Mouse (Mus musculus): Measurements from ENCODE around the gene Cd24a. TPM values are rescaled to one million over a fixed set of nuclear protein-coding genes. Genes with fewer than 3 reads are reported as not detected.

The Cd24a gene
- polyA plus RNA-seq, 1 experiment = 31.2 TPM

DNA sequence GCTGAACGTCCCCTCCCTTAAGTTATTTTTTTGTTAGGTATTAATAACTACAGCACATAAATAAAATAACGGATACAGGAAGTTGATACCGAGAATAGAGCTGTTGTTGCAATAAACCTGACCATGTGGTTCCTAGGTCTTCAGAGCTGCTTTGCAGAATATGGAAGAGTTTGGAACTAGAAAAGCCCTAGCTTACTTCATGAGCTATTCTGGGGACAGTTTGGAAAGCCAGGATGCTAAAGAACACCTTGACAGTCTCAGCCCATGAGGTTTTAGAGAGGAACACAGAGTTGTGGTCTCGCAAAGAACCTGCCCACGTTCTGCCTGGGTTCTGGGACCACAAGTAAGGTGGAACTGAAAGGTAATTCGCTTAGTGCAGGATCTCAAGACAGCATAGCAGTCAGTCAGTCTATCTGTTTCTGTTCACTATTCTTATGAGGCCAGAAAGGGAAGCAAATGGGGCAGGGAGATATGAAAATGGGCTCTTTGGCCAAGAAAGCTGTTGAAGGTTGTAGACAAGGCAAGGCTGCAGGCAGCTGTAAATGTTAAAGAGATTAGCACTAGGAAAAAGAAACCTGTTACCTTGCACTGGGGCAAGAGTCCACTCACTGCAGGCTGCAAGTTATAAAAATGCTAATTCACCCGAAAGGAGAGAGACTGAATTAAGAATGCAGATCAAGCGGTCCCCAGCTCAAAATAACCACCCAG, 10.5 kb downstream of the Cd24a start:
- Histone ChIP-seq H3K4me2 (ENCODE audit: low read depth) (no peak overlapping the region), H3ac (ENCODE audit: control insufficient read depth, insufficient read length) (no peak overlapping the region), H3K4me3 (no peak overlapping the region), H3K36me3 (ENCODE audit: control insufficient read depth, insufficient read depth) (no peaks in the 10 kb centered on the region), H3K79me2 (ENCODE audit: control insufficient read depth, insufficient read depth) (no peaks in the 10 kb centered on the region), H3K27me3 (ENCODE audit: control insufficient read depth, insufficient read depth, insufficient read length) (no peaks in the 10 kb centered on the region)
- no peak for TF ChIP-seq TCF12 (IDR thresholded peaks at IDR 0.05; ENCODE audit: insufficient read depth, poor library complexity, severe bottlenecking)
- no peak for TF ChIP-seq SRF (IDR thresholded peaks at IDR 0.05; ENCODE audit: control insufficient read depth, insufficient read length, low read depth)
- TF ChIP-seq POLR2A (IDR thresholded peaks at IDR 0.05; ENCODE audit: insufficient read length, low read depth) = no peak
- TF ChIP-seq E2F4 (IDR thresholded peaks at IDR 0.05; ENCODE audit: insufficient read depth) = no peak
- TF ChIP-seq MAX (IDR thresholded peaks at IDR 0.05; ENCODE audit: low read depth) = no peak
- TF ChIP-seq MYOG (IDR thresholded peaks at IDR 0.05; ENCODE audit: control insufficient read depth in 1 of 3, insufficient read depth in 1 of 3, insufficient read length in 2 of 3, low read depth in 2 of 3) = no peak
- no peak for TF ChIP-seq TCF3 (IDR thresholded peaks at IDR 0.05; ENCODE audit: insufficient read length, low read depth)
- no peak for TF ChIP-seq REST (IDR thresholded peaks at IDR 0.05; ENCODE audit: insufficient read depth, insufficient read length)
- no peak for TF ChIP-seq CEBPB (IDR thresholded peaks at IDR 0.05; ENCODE audit: insufficient read depth, poor library complexity, severe bottlenecking)
- no peak for TF ChIP-seq POLR2AphosphoS2 (IDR thresholded peaks at IDR 0.05; ENCODE audit: insufficient read length, low read depth)
- TF ChIP-seq USF1 (IDR thresholded peaks at IDR 0.05; ENCODE audit: low read depth) = no peak
- TF ChIP-seq MYOD1 (IDR thresholded peaks at IDR 0.05; ENCODE audit: control insufficient read depth in 1 of 3, insufficient read length in 2 of 3, low read depth in 2 of 3) = no peak

DNA sequence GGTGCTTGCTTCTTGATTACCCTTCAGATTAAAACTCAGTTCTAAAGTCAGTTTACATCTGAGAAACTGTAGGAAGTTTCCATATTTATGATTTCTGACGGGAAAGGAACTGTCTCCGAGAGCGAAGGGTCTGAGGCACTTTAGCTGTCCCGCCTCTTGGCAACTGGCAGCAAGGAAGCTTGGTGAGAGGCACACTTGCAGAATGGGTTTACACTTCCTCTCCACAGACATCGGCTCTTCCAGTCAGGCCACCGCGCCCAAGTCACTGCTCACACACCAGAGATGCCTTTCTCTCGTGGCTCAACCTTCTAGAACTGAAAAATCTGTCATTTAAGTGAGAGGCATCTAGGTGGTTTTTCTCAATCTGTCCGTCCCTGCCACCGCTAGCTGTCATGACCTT, 13.4 kb downstream of the Cd24a start:
- no peak overlapping the region for H3ac ChIP-seq (ENCODE audit: control insufficient read depth, insufficient read length)
- no peaks in the 10 kb centered on the region for H3K36me3 ChIP-seq (ENCODE audit: control insufficient read depth, insufficient read depth)
- H3K4me3 ChIP-seq = no peak overlapping the region
- H3K4me2 ChIP-seq (ENCODE audit: low read depth) = no peak overlapping the region
- TF ChIP-seq REST (IDR thresholded peaks at IDR 0.05; ENCODE audit: insufficient read depth, insufficient read length) (no peak), MYOD1 (IDR thresholded peaks at IDR 0.05; ENCODE audit: control insufficient read depth in 1 of 3, insufficient read length in 2 of 3, low read depth in 2 of 3) (no peak), POLR2AphosphoS2 (IDR thresholded peaks at IDR 0.05; ENCODE audit: insufficient read length, low read depth) (no peak), MAX (IDR thresholded peaks at IDR 0.05; ENCODE audit: low read depth) (no peak), SRF (IDR thresholded peaks at IDR 0.05; ENCODE audit: control insufficient read depth, insufficient read length, low read depth) (no peak), TCF12 (IDR thresholded peaks at IDR 0.05; ENCODE audit: insufficient read depth, poor library complexity, severe bottlenecking) (no peak)
- H3K27me3 ChIP-seq (ENCODE audit: control insufficient read depth, insufficient read depth, insufficient read length) = no peaks in the 10 kb centered on the region
- H3K79me2 ChIP-seq (ENCODE audit: control insufficient read depth, insufficient read depth) = no peaks in the 10 kb centered on the region

DNA sequence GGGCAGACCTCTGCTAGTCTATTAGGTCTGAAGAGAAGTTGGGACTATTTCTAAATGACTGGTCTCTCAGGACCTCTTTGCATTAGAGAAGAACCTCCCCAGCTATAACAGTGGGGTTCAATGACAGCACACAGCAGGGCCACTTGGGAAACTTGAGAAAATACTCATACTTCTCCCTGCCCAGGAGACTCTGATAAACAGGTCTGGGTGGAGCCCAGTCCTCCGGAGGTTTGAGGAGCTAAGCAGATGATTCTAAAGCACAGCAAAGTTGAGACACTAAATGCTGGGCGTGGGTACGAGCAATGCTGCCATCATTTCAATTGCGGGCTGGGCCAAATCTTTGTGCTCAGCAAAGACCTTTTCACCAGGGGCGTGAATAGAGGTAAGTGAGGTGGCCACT, 15.1 kb downstream of the Cd24a start:
- TF ChIP-seq SRF (IDR thresholded peaks at IDR 0.05; ENCODE audit: control insufficient read depth, insufficient read length, low read depth) (no peak), TCF12 (IDR thresholded peaks at IDR 0.05; ENCODE audit: insufficient read depth, poor library complexity, severe bottlenecking) (no peak), CEBPB (IDR thresholded peaks at IDR 0.05; ENCODE audit: insufficient read depth, poor library complexity, severe bottlenecking) (no peak)
- no peak overlapping the region for H3K4me3 ChIP-seq
- no peaks in the 10 kb centered on the region for H3K79me2 ChIP-seq (ENCODE audit: control insufficient read depth, insufficient read depth)
- no peaks in the 10 kb centered on the region for H3K36me3 ChIP-seq (ENCODE audit: control insufficient read depth, insufficient read depth)
- no peak overlapping the region for H3K4me2 ChIP-seq (ENCODE audit: low read depth)
- H3K27me3 ChIP-seq (ENCODE audit: control insufficient read depth, insufficient read depth, insufficient read length) = no peaks in the 10 kb centered on the region
- H3ac ChIP-seq (ENCODE audit: control insufficient read depth, insufficient read length) = no peak overlapping the region

DNA sequence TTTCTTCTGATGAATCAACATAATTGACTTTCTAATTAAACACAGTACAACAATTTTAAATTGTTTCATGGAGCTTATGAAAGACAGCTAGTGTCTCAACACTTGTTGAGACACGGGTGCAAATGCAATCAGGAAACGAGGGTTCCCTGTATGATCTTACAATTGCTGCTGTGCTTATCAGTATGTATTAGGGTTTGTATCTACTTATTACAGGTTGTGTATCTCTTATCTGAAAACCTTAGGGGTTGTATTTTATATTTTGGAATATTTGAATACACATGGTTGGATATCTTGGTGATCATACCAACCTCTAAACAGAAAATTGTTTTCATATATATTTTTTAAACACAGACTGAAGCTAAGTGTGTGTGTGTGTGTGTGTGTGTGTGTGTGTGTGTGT, 16.1 kb downstream of the Cd24a start:
- no peaks in the 10 kb centered on the region for H3K36me3 ChIP-seq (ENCODE audit: control insufficient read depth, insufficient read depth)
- H3ac ChIP-seq (ENCODE audit: control insufficient read depth, insufficient read length) = no peak overlapping the region
- no peaks in the 10 kb centered on the region for H3K27me3 ChIP-seq (ENCODE audit: control insufficient read depth, insufficient read depth, insufficient read length)
- no peaks in the 10 kb centered on the region for H3K79me2 ChIP-seq (ENCODE audit: control insufficient read depth, insufficient read depth)
- no peak overlapping the region for H3K4me3 ChIP-seq
- H3K4me2 ChIP-seq (ENCODE audit: low read depth) = no peak overlapping the region
- no peak for TF ChIP-seq MAX (IDR thresholded peaks at IDR 0.05; ENCODE audit: low read depth)
- TF ChIP-seq E2F4 (IDR thresholded peaks at IDR 0.05; ENCODE audit: insufficient read depth) = no peak

DNA sequence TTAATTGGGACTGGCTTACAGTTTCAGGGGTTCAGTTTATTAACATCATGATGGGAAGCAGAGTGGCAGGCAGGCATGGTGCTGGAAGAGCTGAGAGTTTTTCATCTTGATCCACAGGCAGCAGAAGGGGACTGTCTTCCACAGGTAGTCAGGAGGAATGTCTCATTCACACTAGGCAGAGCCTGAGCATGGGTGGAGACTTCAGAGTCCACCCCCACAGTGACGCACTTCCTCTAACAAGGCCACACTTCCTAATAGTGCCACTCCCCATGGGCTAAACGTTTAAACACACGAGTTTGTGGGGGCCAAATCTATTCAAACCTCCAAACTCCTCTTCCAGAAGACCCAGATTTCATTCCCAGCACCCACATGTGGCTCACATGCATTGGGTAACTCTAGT, 16.8 kb downstream of the Cd24a start:
- Histone ChIP-seq H3K27me3 (ENCODE audit: control insufficient read depth, insufficient read depth, insufficient read length) (no peaks in the 10 kb centered on the region), H3K4me2 (ENCODE audit: low read depth) (no peak overlapping the region), H3K36me3 (ENCODE audit: control insufficient read depth, insufficient read depth) (no peaks in the 10 kb centered on the region), H3K4me3 (no peak overlapping the region), H3K79me2 (ENCODE audit: control insufficient read depth, insufficient read depth) (no peaks in the 10 kb centered on the region), H3ac (ENCODE audit: control insufficient read depth, insufficient read length) (no peak overlapping the region)
- TF ChIP-seq POLR2A (IDR thresholded peaks at IDR 0.05; ENCODE audit: insufficient read length, low read depth) (no peak), CEBPB (IDR thresholded peaks at IDR 0.05; ENCODE audit: insufficient read depth, poor library complexity, severe bottlenecking) (no peak), TCF12 (IDR thresholded peaks at IDR 0.05; ENCODE audit: insufficient read depth, poor library complexity, severe bottlenecking) (no peak), MYOD1 (IDR thresholded peaks at IDR 0.05; ENCODE audit: control insufficient read depth in 1 of 3, insufficient read length in 2 of 3, low read depth in 2 of 3) (no peak), POLR2AphosphoS2 (IDR thresholded peaks at IDR 0.05; ENCODE audit: insufficient read length, low read depth) (no peak), E2F4 (IDR thresholded peaks at IDR 0.05; ENCODE audit: insufficient read depth) (no peak), MYOG (IDR thresholded peaks at IDR 0.05; ENCODE audit: control insufficient read depth in 1 of 3, insufficient read depth in 1 of 3, insufficient read length in 2 of 3, low read depth in 2 of 3) (no peak)

All from myocyte (in vitro differentiated cells).